ENCODE assay signal across 15 mouse cellular contexts in genomic region chr7:120104975-120105374, GRCm38 (mm10). TPM values are rescaled to one million over a fixed set of nuclear protein-coding genes. Genes with fewer than 3 reads are reported as not detected.
A peak's percentile ranks its signal among the peaks of the same experiment; 100 is the strongest.
DNase-seq lines count a peak whose midpoint lies in the region; ATAC-seq and TF ChIP-seq lines count a peak whose summit lies in the region.
"Had no signal": no experiment of that assay in that cellular context is flagged by ENCODE, and none has a peak within 500 bp of the region (broad histone marks: within the 10 kb centered on the region; RNA-seq: fewer than 3 reads in every experiment).

No protein-coding gene starts in this region.

- H3K79me2 ChIP-seq in MEL (ENCODE audit: control insufficient read depth, insufficient read depth, low read length, poor library complexity): no peaks in the 10 kb centered on the region

- 55% methylated on average over 3 of the region's 3 CpGs for WGBS in forebrain, postnatal 0 days
- 67% methylated on average over 3 of the region's 3 CpGs for WGBS in forebrain, embryonic 10.5 days

- no peak for TF ChIP-seq EP300 in MEL (IDR thresholded peaks at IDR 0.05; ENCODE audit: low read depth in 1 of 2, low read length in 2 of 2)

- no peaks in the 10 kb centered on the region for H3K36me3 ChIP-seq in forebrain, postnatal 0 days (ENCODE audit: insufficient read depth)
- H3K36me3 ChIP-seq in forebrain, embryonic 10.5 days (replicated peaks): no peaks in the 10 kb centered on the region
- no peaks in the 10 kb centered on the region for H3K36me3 ChIP-seq in MEL (ENCODE audit: control insufficient read depth in 1 of 2, insufficient read depth in 2 of 2, low read length in 2 of 2)
- H3K36me3 ChIP-seq: limb, embryonic 10.5 days; liver, embryonic 15.5 days had no signal

- no peak overlapping the region for H3K9ac ChIP-seq in forebrain, postnatal 0 days
- H3K9ac ChIP-seq in MEL (ENCODE audit: control insufficient read depth, low read depth, low read length, poor library complexity, severe bottlenecking): no peak overlapping the region
- H3K9ac ChIP-seq: liver, embryonic 15.5 days had no signal

- no peak for TF ChIP-seq POLR2A in MEL (IDR thresholded peaks at IDR 0.05; ENCODE audit: control insufficient read depth in 1 of 2, insufficient read depth in 1 of 2, low read depth in 1 of 2, low read length in 2 of 2, poor library complexity in 1 of 2)

- no peaks in the 10 kb centered on the region for H3K4me1 ChIP-seq in forebrain, postnatal 0 days (ENCODE audit: insufficient read depth)
- peaks cover 17% of the 10 kb centered on the region for H3K4me1 ChIP-seq in forebrain, embryonic 10.5 days
- no peaks in the 10 kb centered on the region for H3K4me1 ChIP-seq in MEL (ENCODE audit: control insufficient read depth in 1 of 2, insufficient read depth in 2 of 2, low read length in 2 of 2)

- TF ChIP-seq RAD21 in MEL (IDR thresholded peaks at IDR 0.05; ENCODE audit: low read depth, low read length): peak; percentile 4

- H3K27me3 ChIP-seq in forebrain, postnatal 0 days (ENCODE audit: insufficient read depth, low read length): peaks cover 12% of the 10 kb centered on the region; the same call in 1 of the 2 replicates
- peaks cover 27% of the 10 kb centered on the region for H3K27me3 ChIP-seq in forebrain, embryonic 10.5 days (ENCODE audit: poor library complexity, severe bottlenecking)
- H3K27me3 ChIP-seq in MEL (ENCODE audit: control insufficient read depth in 1 of 2, insufficient read depth in 2 of 2, low read length in 2 of 2): no peaks in the 10 kb centered on the region

- no peak overlapping the region for H3K4me2 ChIP-seq in forebrain, postnatal 0 days (ENCODE audit: low read depth)
- H3K4me2 ChIP-seq: liver, embryonic 15.5 days had no signal

- ATAC-seq in forebrain, postnatal 0 days: no peak

- no peak for DNase-seq in forebrain, postnatal 0 days
- DNase-seq in forebrain, embryonic 10.5 days (ENCODE audit: extremely low spot score, low spot score): no peak
- no peak for DNase-seq in layer of hippocampus, adult 2 months (ENCODE audit: low spot score in 2 of 2)
- no peak for DNase-seq in layer of hippocampus, adult 8-10 months (ENCODE audit: low spot score in 2 of 2)
- DNase-seq in 3T3-L1 (ENCODE audit: low read depth, low spot score): peak; percentile 50
- DNase-seq in MEL (ENCODE audit: low read depth, low spot score): no peak
- no peak for DNase-seq in spleen, postnatal 36 days (ENCODE audit: low spot score in 2 of 2)
- DNase-seq in ovary, postnatal 14 days (ENCODE audit: low spot score): no peak
- DNase-seq: heart, adult 18-20 months; kidney, adult 8-10 months had no signal

- no peaks in the 10 kb centered on the region for H3K9me3 ChIP-seq in forebrain, postnatal 0 days (ENCODE audit: low read length)
- no peaks in the 10 kb centered on the region for H3K9me3 ChIP-seq in forebrain, embryonic 10.5 days
- no peaks in the 10 kb centered on the region for H3K9me3 ChIP-seq in MEL (replicated peaks; ENCODE audit: insufficient read depth, low read length)
- H3K9me3 ChIP-seq: hindbrain, embryonic 10.5 days; limb, embryonic 10.5 days; liver, embryonic 15.5 days had no signal

- TF ChIP-seq CTCF in forebrain, postnatal 0 days (IDR thresholded peaks at IDR 0.05; ENCODE audit: low read depth): peak; percentile 52
- TF ChIP-seq CTCF in layer of hippocampus, adult 2 months (conservative IDR thresholded peaks at IDR 0.05): peak; percentile 57
- TF ChIP-seq CTCF in MEL (IDR thresholded peaks at IDR 0.05 in 2 of 3, conservative IDR thresholded peaks at IDR 0.05 in 1 of 3; ENCODE audit: control insufficient read depth in 1 of 3, insufficient read depth in 1 of 3, low read depth in 2 of 3, low read length in 3 of 3, poor library complexity in 1 of 3, severe bottlenecking in 1 of 3): no peak; a peak in 1 of 6 replicates

- H3K4me3 ChIP-seq in forebrain, postnatal 0 days (ENCODE audit: low read depth, low read length): no peak overlapping the region
- H3K4me3 ChIP-seq in forebrain, embryonic 10.5 days: no peak overlapping the region
- H3K4me3 ChIP-seq in layer of hippocampus, adult 2 months: no peak overlapping the region
- H3K4me3 ChIP-seq in MEL (ENCODE audit: control insufficient read depth in 1 of 2, insufficient read depth in 1 of 2, low read depth in 2 of 2, low read length in 2 of 2): no peak overlapping the region
- H3K4me3 ChIP-seq: hindbrain, embryonic 10.5 days; limb, embryonic 10.5 days; liver, embryonic 15.5 days had no signal

- H3K27ac ChIP-seq in forebrain, postnatal 0 days (ENCODE audit: low read depth, low read length): no peak overlapping the region
- no peak overlapping the region for H3K27ac ChIP-seq in forebrain, embryonic 10.5 days
- H3K27ac ChIP-seq in layer of hippocampus, adult 2 months: no peak overlapping the region
- H3K27ac ChIP-seq in MEL (ENCODE audit: control insufficient read depth, low read depth, low read length): no peak overlapping the region
- H3K27ac ChIP-seq: hindbrain, embryonic 10.5 days; limb, embryonic 10.5 days; liver, embryonic 15.5 days had no signal

TF ChIP-seq in MEL, 35 proteins besides CTCF, POLR2A, EP300 and RAD21:
- no peak for TF ChIP-seq MAFK (IDR thresholded peaks at IDR 0.05; ENCODE audit: borderline replicate concordance, low read depth, low read length)
- no peak for TF ChIP-seq SIN3A (IDR thresholded peaks at IDR 0.05; ENCODE audit: low read length)
- no peak for TF ChIP-seq TCF12 (IDR thresholded peaks at IDR 0.05; ENCODE audit: low read depth, low read length)
- TF ChIP-seq ZC3H11A (IDR thresholded peaks at IDR 0.05; ENCODE audit: low read depth, low read length): no peak
- no peak for TF ChIP-seq MAZ (IDR thresholded peaks at IDR 0.05; ENCODE audit: low read depth, low read length)
- no peak for TF ChIP-seq POLR2AphosphoS2 (IDR thresholded peaks at IDR 0.05; ENCODE audit: low read length)
- no peak for TF ChIP-seq MYC (IDR thresholded peaks at IDR 0.05; ENCODE audit: low read depth, low read length)
- no peak for TF ChIP-seq TAL1 (IDR thresholded peaks at IDR 0.05; ENCODE audit: low read length)
- TF ChIP-seq GATA1 (IDR thresholded peaks at IDR 0.05; ENCODE audit: low read depth, low read length): no peak
- TF ChIP-seq MYB (IDR thresholded peaks at IDR 0.05; ENCODE audit: low read depth, low read length): no peak
- no peak for TF ChIP-seq ZKSCAN1 (IDR thresholded peaks at IDR 0.05; ENCODE audit: low read depth, low read length)
- no peak for TF ChIP-seq NELFE (IDR thresholded peaks at IDR 0.05; ENCODE audit: low read depth, low read length)
- TF ChIP-seq USF2 (IDR thresholded peaks at IDR 0.05; ENCODE audit: borderline replicate concordance in 1 of 2, insufficient read depth in 1 of 2, low read depth in 1 of 2, low read length in 2 of 2): no peak
- no peak for TF ChIP-seq HCFC1 (IDR thresholded peaks at IDR 0.05; ENCODE audit: low read depth, low read length)
- TF ChIP-seq GABPA (IDR thresholded peaks at IDR 0.05; ENCODE audit: low read depth, low read length): no peak
- TF ChIP-seq RCOR1 (IDR thresholded peaks at IDR 0.05; ENCODE audit: low read depth, low read length): no peak
- TF ChIP-seq ELF1 (IDR thresholded peaks at IDR 0.05; ENCODE audit: low read depth, low read length): no peak
- no peak for TF ChIP-seq ZMIZ1 (IDR thresholded peaks at IDR 0.05; ENCODE audit: low read depth, low read length)
- TF ChIP-seq ETS1 (IDR thresholded peaks at IDR 0.05; ENCODE audit: low read depth, low read length): no peak
- no peak for TF ChIP-seq MXI1 (IDR thresholded peaks at IDR 0.05; ENCODE audit: low read depth, low read length)

RNA-seq across cellular contexts. Expression of gene Tmem159, which starts 2.8 kb away (rescaled TPM):
- total RNA-seq in forebrain, postnatal 0 days (2014; rRNA removed): 12.6 and 14.6 TPM in 2 replicates
- polyA plus RNA-seq in forebrain, postnatal 0 days (2015; fragmentation: Nextera tagmentation; extraction: Ambion mirVana): 12.2 and 17.4 TPM in 2 replicates
- 16.2 and 18.4 TPM in 2 replicates for polyA plus RNA-seq in forebrain, embryonic 10.5 days (2016; fragmentation: Nextera tagmentation; extraction: Ambion mirVana)
- 10 to 100 TPM; 11.3 to 11.7 TPM for total RNA-seq in layer of hippocampus, adult 2 months (2021)
- total RNA-seq in layer of hippocampus, adult 8-10 months (2022): 10 to 100 TPM; 10.3 to 17.6 (median 13.0) TPM
- not detected in 2 replicates for total RNA-seq in MEL (2012; rRNA removed)
- not detected for polyA plus RNA-seq in MEL (2012; ENCODE audit: insufficient read depth in 1 of 2, insufficient read length in 2 of 2, low read depth in 1 of 2, low replicate concordance in 2 of 2, missing spikeins in 1 of 2)

RNA-seq across cellular contexts. Expression of gene Dnah3, which starts 9.9 kb away (rescaled TPM):
- 0.81 and 1.5 TPM in 2 replicates for total RNA-seq in forebrain, postnatal 0 days (2014; rRNA removed)
- polyA plus RNA-seq in forebrain, postnatal 0 days (2015; fragmentation: Nextera tagmentation; extraction: Ambion mirVana): 0.15 and 0.25 TPM in 2 replicates
- 0.05 TPM in 1 of 2 replicates, not detected in the other for polyA plus RNA-seq in forebrain, embryonic 10.5 days (2016; fragmentation: Nextera tagmentation; extraction: Ambion mirVana)
- under 1 TPM; 0.12 to 0.59 TPM for total RNA-seq in layer of hippocampus, adult 2 months (2021)
- total RNA-seq in layer of hippocampus, adult 8-10 months (2022): under 1 TPM; 0.25 to 0.58 (median 0.38) TPM
- total RNA-seq in MEL (2012; rRNA removed): not detected in 2 replicates
- not detected for polyA plus RNA-seq in MEL (2012; ENCODE audit: insufficient read depth in 1 of 2, insufficient read length in 2 of 2, low read depth in 1 of 2, low replicate concordance in 2 of 2, missing spikeins in 1 of 2)
- total RNA-seq: megakaryocyte, adult 5-6 weeks had no signal
- polyA plus RNA-seq: limb, embryonic 10.5 days; liver, embryonic 15.5 days had no signal

RNA-seq across cellular contexts. Expression of gene Zp2, which starts 40.1 kb away (rescaled TPM):
- total RNA-seq in forebrain, postnatal 0 days (2014; rRNA removed): 1.5 TPM in 1 of 2 replicates, not detected in the other
- 0.08 and 0.19 TPM in 2 replicates for polyA plus RNA-seq in forebrain, postnatal 0 days (2015; fragmentation: Nextera tagmentation; extraction: Ambion mirVana)
- polyA plus RNA-seq in forebrain, embryonic 10.5 days (2016; fragmentation: Nextera tagmentation; extraction: Ambion mirVana): not detected in 2 replicates
- total RNA-seq in layer of hippocampus, adult 2 months (2021): under 1 TPM; 0.20 to 0.37 TPM
- total RNA-seq in layer of hippocampus, adult 8-10 months (2022): under 1 TPM in 2 of 4 experiments, not detected in 2; 0.39 to 0.49 TPM
- total RNA-seq in MEL (2012; rRNA removed): not detected in 2 replicates
- polyA plus RNA-seq in MEL (2012; ENCODE audit: insufficient read depth in 1 of 2, insufficient read length in 2 of 2, low read depth in 1 of 2, low replicate concordance in 2 of 2, missing spikeins in 1 of 2): not detected
- total RNA-seq: megakaryocyte, adult 5-6 weeks had no signal
- polyA plus RNA-seq: hindbrain, embryonic 10.5 days; limb, embryonic 10.5 days; liver, embryonic 15.5 days; urinary bladder, adult 2 months had no signal

Comparison
In these comparisons a context has a peak if more than half of its experiments do, and no peak if none do; other contexts are left out.
1. CTCF ChIP-seq: peak in forebrain, postnatal 0 days (single experiment) and layer of hippocampus, adult 2 months (single experiment); none in MEL (0 of 3).
2. RNA of gene Tmem159, which starts 2.8 kb away (total RNA-seq): 12.6 to 14.6 TPM in forebrain, postnatal 0 days, 10.3 to 17.6 TPM in layer of hippocampus, adult 8-10 months and 11.3 to 11.7 TPM in layer of hippocampus, adult 2 months; not detected in MEL; every median in the first group is over 10 times any median in the second.